Mouse (Mus musculus): ENCODE results near the gene Plekha6.

GRCm38 (mm10) chr1:133168318-133169060, 4.5 kb downstream of the Plekha6 start:
- TF ChIP-seq CTCF (IDR thresholded peaks at IDR 0.05; ENCODE audit: low read depth, low read length) (no peak), POLR2A (IDR thresholded peaks at IDR 0.05; ENCODE audit: borderline replicate concordance, low read depth, low read length) (no peak)
